Mouse (Mus musculus): Measurements from ENCODE around the gene Msh5.
"Not testable (repeated sequence)": the region's sequence is repeated elsewhere in the genome, so short reads cannot be mapped to it uniquely, and the experiment has no call there.

The Msh5 gene

DNA sequence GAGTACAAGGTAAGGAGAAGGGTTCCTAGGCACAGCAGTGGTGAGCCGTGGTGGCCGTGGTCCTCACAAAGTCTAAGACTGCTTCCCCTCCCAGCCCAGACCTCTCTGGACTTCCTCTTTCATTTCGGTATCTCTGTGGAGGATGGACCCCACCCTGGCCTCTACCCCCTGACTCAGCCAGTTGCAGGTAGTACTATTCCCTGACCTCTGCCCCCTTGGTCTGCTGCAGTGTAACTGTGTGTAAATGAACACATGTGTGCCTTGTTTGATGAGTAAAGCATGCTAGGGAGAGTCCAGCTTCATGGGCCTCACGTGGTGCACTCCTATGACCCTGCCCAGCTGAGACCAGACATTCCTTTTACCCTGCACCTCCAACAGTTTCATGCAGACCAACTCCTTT lies 22.8 kb downstream of the Msh5 start:
- no peak for ATAC-seq (ENCODE audit: low TSS enrichment)

DNA sequence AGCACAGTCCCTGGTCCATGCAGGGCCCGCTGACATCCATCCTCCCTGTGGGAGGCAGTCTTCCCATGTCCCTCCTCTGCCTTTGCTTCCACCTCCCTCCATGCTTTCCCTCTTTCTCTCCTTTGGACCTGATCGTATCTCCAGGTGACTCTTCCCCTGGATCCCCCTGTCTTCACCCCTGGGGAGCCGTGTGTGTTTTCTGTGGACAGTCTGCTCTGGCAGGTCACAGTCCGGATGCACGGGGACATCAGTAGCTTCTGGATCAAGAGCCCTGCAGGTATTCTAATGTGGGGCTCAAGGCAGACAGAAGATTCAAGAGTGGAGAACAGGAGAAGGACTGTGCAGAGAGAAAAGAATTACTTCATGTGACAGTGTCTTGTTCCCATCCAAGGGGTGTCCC lies 23.3 kb downstream of the Msh5 start:
- no peak for ATAC-seq (ENCODE audit: low TSS enrichment)

GRCm38 (mm10) chr17:35022541-35023060 lies 23.9 kb downstream of the Msh5 start:
- no peak for ATAC-seq (ENCODE audit: low TSS enrichment)

DNA sequence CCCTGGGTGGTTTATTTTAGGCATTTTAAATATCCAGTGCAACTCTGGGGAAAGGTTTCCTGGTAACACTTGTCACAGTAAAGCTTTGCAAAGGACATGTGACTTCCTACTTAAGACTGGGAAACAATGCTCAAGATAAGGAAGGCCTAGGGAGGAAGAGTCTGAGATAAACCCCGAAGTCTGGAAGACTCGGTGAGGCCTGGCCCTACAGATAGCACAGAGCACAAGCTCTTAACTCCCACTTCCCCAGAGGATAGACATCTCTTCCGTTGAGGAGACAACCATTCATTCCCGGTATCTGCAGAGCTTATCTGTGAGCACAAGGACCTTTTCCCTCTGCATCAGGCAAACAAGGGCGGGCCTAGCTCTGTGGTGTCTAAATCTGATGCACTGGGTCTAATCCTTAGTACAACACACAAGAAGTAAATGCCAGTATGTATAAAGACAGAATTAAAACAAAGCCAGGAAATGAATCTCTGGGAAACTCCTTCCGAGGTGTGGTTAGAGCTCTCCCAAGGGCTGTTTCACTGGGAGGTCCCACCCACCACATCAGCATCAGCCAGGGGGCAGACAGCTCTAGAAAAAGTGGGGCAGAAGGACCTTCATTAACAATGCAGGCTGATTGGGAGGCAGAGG lies 24.6 kb downstream of the Msh5 start:
- no peak for ATAC-seq (ENCODE audit: low TSS enrichment)

DNA sequence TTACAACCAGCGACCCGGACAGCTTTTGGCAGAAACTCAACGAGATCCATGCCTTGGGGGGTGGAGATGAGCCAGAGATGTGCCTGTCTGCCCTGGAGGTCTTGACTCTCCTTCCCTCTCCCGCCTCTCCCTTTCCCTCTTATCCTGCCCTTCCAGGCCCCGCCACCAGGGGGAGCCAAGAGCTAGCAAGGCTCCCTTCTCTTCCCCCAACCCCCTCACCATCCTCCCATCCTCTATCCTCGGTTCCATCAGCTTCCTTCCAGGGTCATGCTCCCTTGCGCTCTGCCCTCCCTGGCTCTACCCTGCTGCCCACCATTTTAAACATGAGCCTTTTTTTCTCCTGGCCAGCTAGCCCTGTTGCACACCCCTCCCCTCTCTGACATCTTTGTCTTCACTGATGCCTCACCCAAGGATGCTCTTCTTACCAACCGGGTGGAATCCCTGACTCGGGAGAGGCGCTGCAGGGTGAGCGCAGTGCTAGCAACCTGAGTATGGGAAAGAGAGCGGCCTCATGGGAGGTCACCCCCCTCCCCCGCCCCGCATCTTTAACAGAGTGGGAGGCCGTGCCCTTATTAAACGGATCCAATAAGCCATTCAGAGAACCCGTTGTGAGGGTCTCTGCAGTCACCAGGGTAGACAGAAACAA lies 25.3 kb downstream of the Msh5 start:
- ATAC-seq (ENCODE audit: low TSS enrichment): peak; percentile 70

DNA sequence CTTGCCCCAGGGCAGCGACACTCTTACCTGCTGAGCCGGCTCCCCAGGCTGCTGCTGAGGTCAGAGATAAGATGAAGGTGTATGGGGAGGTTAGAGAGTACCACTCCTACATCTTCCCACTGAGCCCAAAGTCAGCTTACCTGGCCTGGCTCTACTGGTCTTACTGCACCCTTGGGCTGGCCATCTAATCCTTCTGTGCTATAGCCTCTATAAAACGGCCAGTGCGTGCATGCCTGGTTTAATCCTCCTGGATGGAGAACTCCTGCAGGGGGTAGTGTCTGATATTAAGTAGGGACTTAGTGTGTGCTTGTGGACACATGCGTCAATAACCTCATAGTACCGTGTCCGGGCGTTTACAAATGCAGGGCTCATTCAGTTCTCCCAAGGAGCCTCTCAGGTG lies 26.0 kb downstream of the Msh5 start:
- no peak for ATAC-seq (ENCODE audit: low TSS enrichment)

DNA sequence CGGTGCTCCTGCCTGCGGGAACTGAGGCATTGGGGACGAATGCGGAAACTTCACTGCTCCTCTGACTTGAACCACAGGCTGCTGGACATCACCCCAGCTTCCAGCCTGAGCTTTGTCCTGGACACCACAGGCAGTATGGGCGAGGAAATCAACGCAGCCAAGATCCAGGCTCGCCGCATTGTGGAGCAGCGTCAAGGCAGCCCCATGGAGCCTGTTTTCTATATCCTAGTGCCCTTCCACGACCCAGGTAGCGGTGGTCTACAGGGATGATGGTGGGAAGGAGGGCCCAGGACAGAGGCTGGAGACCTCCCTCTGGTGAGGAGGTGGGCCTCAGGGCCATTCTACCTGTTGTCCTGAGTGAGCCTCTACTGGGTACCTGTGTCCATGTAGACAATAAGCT lies 26.7 kb downstream of the Msh5 start:
- no peak for ATAC-seq (ENCODE audit: low TSS enrichment)

DNA sequence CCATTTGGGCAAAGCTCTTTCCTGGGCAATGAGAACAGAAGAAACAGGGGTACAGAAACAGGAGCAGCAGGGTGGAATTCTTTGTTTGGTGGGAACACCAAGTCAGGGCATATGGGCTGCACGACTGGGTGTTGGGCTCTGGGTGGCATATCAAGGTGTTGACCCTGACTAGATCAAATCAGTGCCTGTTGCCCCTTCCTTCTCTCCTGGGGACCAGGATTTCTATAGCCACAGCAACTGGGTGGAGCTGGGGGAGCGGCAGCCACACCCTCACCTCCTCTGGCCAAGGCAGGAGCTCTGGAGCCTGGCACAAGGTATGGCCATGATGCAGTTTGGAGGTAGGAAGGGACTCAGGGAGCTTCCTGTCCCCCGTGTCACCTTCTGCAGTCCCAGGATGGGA lies 28.4 kb downstream of the Msh5 start:
- no peak for ATAC-seq (ENCODE audit: low TSS enrichment)

- ATAC-seq (ENCODE audit: low TSS enrichment): no peak
Measured at GRCm38 (mm10) chr17:35017706-35018030, 28.9 kb downstream of the Msh5 start.

- no peak for ATAC-seq (ENCODE audit: low TSS enrichment)
Measured at GRCm38 (mm10) chr17:35016791-35017705, 29.5 kb downstream of the Msh5 start.

- ATAC-seq (ENCODE audit: low TSS enrichment): no peak
Measured at GRCm38 (mm10) chr17:35016376-35016775, 30.2 kb downstream of the Msh5 start, which contains the start of gene Vwa7. Gene Vwa7 (plus strand): TSS chr17:35016579.

DNA sequence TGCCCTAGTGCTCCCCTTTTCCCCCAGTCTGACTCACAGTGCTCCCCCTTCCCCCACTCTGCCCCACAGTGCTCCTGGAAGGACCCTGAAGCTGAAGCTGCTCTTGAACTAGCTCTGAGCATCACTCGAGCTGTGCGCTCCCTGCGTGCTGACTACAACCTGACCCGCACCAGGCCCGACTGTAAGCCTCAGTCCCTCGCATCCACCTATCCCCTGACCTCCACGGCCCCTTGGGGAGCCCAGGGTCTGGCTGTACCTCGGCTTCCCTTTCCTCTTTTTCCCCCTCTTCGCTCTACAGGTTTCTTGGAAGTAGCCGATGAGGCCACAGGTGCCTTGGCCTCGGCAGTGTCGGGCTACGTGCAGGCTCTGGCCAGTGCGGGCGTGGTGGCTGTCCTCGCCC lies 31.2 kb downstream of the Msh5 start:
- ATAC-seq (ENCODE audit: low TSS enrichment): no peak

DNA sequence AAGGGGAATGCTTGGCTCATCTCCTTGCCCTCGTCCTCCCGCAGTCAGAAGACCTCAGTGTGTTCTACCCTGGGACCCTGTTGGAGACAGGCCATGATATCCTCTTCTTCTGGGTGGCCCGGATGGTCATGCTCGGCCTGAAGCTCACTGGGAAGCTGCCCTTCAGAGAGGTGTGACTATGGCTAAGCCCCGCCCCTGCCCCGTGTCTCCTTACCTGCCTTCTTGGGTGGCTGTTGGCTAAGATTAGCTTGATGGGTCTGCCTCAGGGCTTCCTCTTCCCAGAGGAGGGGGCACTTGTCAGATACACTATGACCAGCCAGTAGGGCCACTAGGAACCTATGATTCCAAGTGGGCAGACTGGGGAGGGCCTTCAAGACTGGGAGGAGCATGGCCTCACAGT lies 33.3 kb downstream of the Msh5 start:
- ATAC-seq (ENCODE audit: low TSS enrichment): no peak

DNA sequence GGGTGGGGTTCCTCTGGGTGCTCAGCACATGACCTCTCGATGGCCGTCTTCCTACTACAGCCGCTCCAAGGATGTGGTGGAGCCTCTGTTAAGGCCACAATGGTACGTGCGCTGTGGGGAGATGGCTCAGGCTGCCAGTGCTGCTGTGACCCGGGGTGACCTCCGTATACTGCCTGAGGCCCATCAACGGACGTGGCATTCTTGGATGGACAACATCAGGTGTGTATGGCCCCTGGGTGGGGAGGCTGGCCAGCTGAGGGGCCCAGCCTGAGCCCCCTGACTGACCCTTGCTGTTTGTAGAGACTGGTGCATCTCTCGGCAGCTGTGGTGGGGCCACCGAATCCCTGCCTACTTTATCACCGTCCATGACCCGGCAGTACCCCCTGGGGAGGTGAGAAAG lies 34.1 kb downstream of the Msh5 start:
- no peak for ATAC-seq (ENCODE audit: low TSS enrichment)

- ATAC-seq (ENCODE audit: low TSS enrichment): no peak
Measured at GRCm38 (mm10) chr17:35011440-35011839, 35.1 kb downstream of the Msh5 start.

DNA sequence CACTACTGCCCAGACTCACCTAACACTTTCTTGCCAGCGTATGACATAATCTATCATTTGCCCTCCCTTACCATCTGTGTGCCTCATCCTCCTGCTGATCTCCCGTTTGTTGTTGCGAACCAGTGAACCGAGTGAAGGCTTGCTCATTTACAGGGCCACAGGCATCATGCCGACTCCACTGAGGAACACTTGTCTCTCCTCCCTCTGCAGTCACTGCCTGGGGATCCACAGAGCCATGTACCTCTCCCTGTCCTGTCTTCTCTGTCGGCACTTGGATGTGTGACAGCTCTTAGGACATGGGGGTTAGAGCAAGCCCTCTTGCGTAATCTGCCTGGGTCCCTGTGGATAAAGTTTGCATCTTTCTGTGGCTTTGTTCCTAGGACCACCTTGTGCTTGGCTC lies 37.0 kb downstream of the Msh5 start:
- no peak for ATAC-seq (ENCODE audit: low TSS enrichment)

GRCm38 (mm10) chr17:35007387-35007991 lies 39.1 kb downstream of the Msh5 start:
- ATAC-seq (ENCODE audit: low TSS enrichment): no peak

GRCm38 (mm10) chr17:35005902-35006301 lies 40.6 kb downstream of the Msh5 start:
- ATAC-seq (ENCODE audit: low TSS enrichment): not testable (repeated sequence)

- no peak for ATAC-seq (ENCODE audit: low TSS enrichment)
Measured at GRCm38 (mm10) chr17:35005158-35005557, 41.4 kb downstream of the Msh5 start.

- no peak for ATAC-seq (ENCODE audit: low TSS enrichment)
Measured at GRCm38 (mm10) chr17:35004075-35004717, 42.3 kb downstream of the Msh5 start.

DNA sequence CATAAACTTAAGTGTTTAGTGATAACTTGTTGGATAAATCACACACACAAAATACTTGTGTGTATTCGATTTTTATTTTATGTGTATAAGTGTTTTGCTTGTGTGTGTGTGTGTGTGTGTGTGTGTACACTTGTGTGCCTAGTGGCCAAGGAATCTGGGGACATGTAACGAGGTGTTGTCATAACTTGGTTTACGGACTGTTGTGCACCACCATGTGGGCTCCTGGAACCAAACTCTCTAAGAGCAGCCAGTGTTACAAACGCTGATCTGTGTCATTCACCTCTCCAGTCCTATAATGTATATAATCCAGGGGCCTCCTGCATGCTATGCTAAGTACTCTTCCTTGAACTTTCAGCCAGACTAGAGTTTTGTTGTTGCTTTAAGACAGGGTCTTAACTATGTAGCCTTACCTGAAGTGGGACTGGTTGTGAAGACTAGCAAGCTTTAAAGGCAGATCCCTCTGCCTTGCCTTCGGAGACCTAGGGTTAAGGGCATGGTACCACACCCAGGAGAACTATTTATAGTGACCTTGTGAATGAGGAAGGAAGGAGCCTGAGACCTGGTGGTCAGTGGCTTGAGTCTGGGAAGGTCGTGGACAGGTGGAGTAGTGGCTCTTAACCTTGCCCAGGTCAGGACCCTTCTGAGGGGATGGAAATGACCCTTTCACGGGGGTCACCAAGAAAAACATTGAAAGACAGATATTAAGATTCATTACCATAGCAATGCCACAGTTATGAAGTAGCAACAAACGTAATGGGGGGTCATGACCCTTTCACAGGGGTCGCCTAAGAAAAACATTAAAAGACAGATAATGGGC lies 43.3 kb downstream of the Msh5 start:
- ATAC-seq (ENCODE audit: low TSS enrichment): no peak
